Mouse (Mus musculus): ENCODE measurements around the gene Olfr978.
"Not testable (repeated sequence)": the region's sequence is repeated elsewhere in the genome, so short reads cannot be mapped to it uniquely, and the experiment has no call there.

The Olfr978 gene

DNA sequence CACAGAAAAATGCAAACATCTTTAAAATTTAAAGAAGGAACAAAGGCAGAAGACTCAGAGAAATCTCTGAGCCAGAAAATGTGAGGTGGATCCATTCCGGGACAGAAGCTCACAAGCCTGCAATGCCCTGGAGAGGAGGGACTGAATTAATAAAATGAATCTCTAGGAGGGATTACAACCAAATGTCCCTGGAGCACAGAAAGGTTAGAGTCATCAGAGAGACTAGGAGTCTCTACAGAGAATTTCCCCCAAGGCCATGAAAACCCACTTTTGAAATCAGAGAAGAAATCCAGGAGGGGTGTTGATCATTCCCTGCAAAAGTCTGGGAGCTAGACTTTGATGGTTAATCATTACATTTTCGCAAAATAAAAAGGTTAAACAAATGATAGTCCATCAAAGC is at the start of gene Olfr978:
TSS of gene Olfr978 (plus strand) at position 301 of the 400 bp plus-strand sequence.
- in situ Hi-C loops (cut with MboI, MseI) = no loop called here

DNA sequence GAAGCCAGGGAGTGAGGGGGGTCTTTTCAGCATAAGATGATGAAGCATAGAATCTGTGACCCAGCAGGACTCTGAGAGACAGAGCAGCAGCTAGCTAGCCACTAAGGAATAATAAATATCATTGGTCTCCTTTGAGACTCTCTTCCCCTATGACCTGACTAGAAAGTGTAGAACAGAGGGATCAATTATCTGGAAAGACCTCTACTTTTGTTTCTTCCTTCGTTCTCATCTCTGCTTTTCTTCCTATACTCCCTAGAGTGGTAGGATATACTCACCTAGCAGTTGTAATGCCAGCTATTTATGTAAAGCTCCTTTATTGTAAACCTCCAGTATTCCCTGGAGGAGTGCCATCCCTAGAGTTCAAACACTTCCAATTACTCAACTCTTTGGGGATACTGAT is 40.0 kb upstream of the Olfr978 start, which contains the start of gene Olfr975:
TSS of gene Olfr975 (minus strand) at position 101 of the 400 bp plus-strand sequence.
- in situ Hi-C loops (cut with MboI, MseI) = no loop called here

DNA sequence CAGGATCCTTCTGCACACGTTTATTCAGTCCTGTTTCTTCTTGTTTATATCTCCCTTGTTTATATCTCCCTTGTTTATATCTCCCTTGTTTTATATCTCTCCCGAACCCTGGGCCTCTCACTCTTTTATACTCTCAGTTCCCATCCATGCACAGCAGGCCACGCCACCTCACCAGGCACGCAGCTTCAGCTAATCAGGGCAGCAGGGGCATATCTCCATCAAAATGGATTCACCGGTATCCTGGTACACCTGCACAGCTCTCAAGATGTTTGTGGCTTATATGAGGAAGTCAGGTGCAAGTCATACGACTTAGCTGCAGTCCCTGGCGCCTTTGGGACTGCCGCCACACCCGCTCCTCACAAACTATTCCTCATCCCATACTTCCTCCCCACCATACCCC is 30.9 kb upstream of the Olfr978 start, which contains the start of gene Olfr976:
TSS of gene Olfr976 (minus strand) at position 101 of the 400 bp plus-strand sequence.
- in situ Hi-C loops (cut with MboI, MseI) = not testable (repeated sequence)

DNA sequence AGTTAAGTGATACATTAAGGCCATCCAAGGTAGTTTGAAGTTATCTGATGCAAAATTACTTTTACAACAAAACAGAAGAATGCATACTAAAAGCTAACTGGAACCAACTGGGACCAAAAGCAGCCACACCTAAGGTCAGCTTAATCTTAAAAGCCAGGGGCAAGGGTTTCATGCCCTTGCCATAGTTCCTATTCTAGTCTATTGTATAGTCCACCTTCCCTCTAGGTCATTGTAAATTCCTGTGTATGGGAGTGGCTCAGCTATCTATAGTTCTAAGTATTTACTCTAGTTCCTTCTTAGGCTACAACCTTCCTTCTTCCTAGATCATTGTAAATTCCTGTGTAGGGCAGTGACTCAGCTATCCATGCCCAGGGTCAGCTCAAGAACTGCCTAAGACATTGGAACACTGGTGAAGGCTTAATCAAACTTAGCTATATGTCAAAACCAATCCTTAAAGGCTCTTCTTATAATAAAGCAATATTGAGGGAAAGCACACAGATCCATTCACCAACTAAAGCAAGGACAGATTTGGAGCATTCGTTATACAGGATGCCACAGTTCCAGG is 15.2 kb upstream of the Olfr978 start:
- in situ Hi-C loops (cut with MboI, MseI) = not testable (repeated sequence)

DNA sequence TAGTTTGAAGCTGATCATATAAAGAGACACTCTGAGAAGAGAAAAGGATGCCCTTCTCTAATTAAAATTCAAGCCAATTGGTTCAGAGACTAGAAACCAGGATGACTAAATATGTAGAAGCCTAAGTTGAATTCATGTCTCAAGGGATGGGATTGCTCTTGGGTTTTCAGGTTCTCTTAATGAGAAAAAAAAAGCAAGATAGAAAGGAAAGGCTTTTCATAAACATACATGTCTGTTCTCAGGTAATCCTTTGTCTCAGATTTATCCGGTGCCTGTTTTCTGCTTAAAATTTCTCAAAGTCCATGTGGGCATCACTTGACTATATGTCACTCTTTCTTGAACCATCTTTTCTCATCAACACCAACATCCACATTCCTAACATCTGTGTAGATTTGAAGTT is 11.5 kb downstream of the Olfr978 start, which contains the start of gene Olfr979:
TSS of gene Olfr979 (minus strand) at position 101 of the 400 bp plus-strand sequence.
- in situ Hi-C loops (cut with MboI, MseI) = no loop called here

DNA sequence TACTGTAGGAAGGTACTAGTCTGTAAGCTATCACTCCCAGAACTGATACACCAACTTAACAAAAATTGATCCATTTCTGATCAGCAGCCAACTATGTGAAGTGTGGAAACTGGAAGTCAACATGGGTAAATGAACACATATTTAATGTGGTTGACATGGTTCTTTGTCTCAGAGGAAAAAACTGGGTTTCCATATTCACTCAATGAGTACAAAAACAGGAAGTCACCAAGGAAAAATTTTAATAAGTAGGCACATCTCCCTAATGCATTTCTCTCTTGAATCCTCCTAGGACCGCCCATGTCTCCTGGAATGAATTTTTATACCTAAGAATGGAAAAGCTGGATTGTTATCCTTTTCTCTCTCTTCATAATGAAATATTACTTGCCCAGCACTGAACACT is 17.6 kb downstream of the Olfr978 start, which contains the start of gene Olfr980:
TSS of gene Olfr980 (minus strand) at position 101 of the 400 bp plus-strand sequence.
- in situ Hi-C loops (cut with MboI, MseI) = no loop called here

DNA sequence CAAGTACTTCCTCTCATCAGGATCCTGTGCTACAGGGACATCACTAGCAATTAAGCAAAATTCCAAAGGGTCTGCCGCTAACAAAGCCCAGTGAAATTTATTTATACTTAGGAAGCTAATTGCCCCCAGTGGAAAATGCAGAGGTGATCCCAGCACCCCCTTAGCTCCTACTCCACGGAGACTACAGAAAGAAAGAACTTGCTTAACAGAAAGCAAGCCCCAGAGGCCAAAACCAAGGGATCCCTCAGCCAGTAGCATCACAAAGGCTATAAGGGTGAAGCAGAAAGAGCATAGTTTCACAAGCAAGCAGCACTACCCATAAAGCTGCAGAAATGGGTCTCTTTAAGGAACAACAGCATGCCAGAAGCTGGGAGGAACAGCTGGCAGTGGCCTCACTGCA is 29.3 kb downstream of the Olfr978 start, which contains the start of gene Olfr981:
TSS of gene Olfr981 (plus strand) at position 301 of the 400 bp plus-strand sequence.
- in situ Hi-C loops (cut with MboI, MseI) = no loop called here

Measured in T-helper 2 cell (primary cell).